Mouse (Mus musculus) G1E (cell line): ENCODE measurements around the gene Neurl4. TPM values are rescaled to one million over a fixed set of nuclear protein-coding genes. Genes with fewer than 3 reads are reported as not detected.

Experiments used
- ATAC-seq: 2 replicates; pipeline ENCODE4 v1.8.0; 2016; ENCODE audit warnings: mild to moderate bottlenecking; ENCODE audit not compliant: insufficient number of reproducible peaks, poor library complexity, low FRiP score, severe bottlenecking; ENCODE audit errors: extremely low read depth
- DNase-seq: peaks from one replicate; pipeline ENCODE4 v3.0.0; 2012; ENCODE audit warnings: low spot score
- H3K27me3 ChIP-seq: 2 replicates; pipeline ENCODE4 v1.6.1; 2012; ENCODE audit warnings: mild to moderate bottlenecking, low read length, inconsistent platforms; ENCODE audit not compliant: insufficient read depth
- H3K36me3 ChIP-seq: replicated peaks from 2 replicates; pipeline ENCODE3; 2012; ENCODE audit warnings: mild to moderate bottlenecking, inconsistent platforms
- H3K4me1 ChIP-seq: 2 replicates; pipeline ENCODE4 v1.6.1; 2012; ENCODE audit warnings: low read depth, low read length, inconsistent platforms, mixed read lengths; ENCODE audit not compliant: insufficient read depth
- H3K4me3 ChIP-seq: 2 replicates; pipeline ENCODE4 v1.5.1; 2012; ENCODE audit warnings: low read depth, mild to moderate bottlenecking, inconsistent platforms, low read length, moderate library complexity, mixed read lengths
- H3K9me3 ChIP-seq: replicated peaks from 2 replicates; pipeline ENCODE4 v1.6.1; 2012; ENCODE audit warnings: inconsistent platforms
- CTCF ChIP-seq: IDR thresholded peaks from 2 replicates; pipeline ENCODE4 v1.5.1; 2012; ENCODE audit warnings: low read depth, low read length, inconsistent platforms, mixed read lengths
- GATA1 ChIP-seq: IDR thresholded peaks from 2 replicates; pipeline ENCODE4 v1.6.1; 2012; ENCODE audit warnings: borderline replicate concordance, low read length, inconsistent platforms, mixed read lengths
- GATA2 ChIP-seq: IDR thresholded peaks from 2 replicates; pipeline ENCODE4 v1.6.1; 2012; ENCODE audit warnings: low read depth, low read length, inconsistent platforms, borderline replicate concordance
- POLR2AphosphoS5 ChIP-seq: IDR thresholded peaks from 2 replicates; pipeline ENCODE4 v1.6.1; 2012; ENCODE audit warnings: low read depth, low read length, inconsistent platforms; ENCODE audit not compliant: insufficient replicate concordance
- TAL1 ChIP-seq: conservative IDR thresholded peaks from 2 replicates; pipeline ENCODE4 v1.6.1; 2012; ENCODE audit warnings: low read depth, low read length, inconsistent platforms, mixed read lengths
- polyA plus RNA-seq: library from polyadenylated mRNA; stranded (reverse); fragments of >175 nt; gene quantifications from 2 replicates; pipeline ENCODE4 v1.2.3, GENCODE M21; 2012
- total RNA-seq, 2 experiments: library from RNA; stranded (forward) in 1 of 2; stranded (reverse) in 1 of 2; fragments of 200-1000 nt in 1 of 2; fragments of >200 nt in 1 of 2; fragmentation: Nextera tagmentation in 1 of 2; gene quantifications; 2 replicates each; pipeline ENCODE4 v1.2.3; 2014 to 2017

Neurl4 gene
- total and polyA plus RNA-seq, 3 experiments, result 25.7 to 87.0 (median 27.2) TPM

- peaks cover 47% of the 10 kb centered on the region for H3K27me3 ChIP-seq
- peaks cover 7% of the 10 kb centered on the region for H3K9me3 ChIP-seq
- TF ChIP-seq TAL1 (no peak), GATA1 (no peak), POLR2AphosphoS5 (no peak), GATA2 (no peak), CTCF (peak; percentile 25; the same call in 1 of the 2 replicates)
- H3K36me3 ChIP-seq, result no peaks in the 10 kb centered on the region
- ATAC-seq, result no peak
- no peak overlapping the region for H3K4me3 ChIP-seq
- no peak for DNase-seq
- peaks cover 14% of the 10 kb centered on the region for H3K4me1 ChIP-seq
Observed at GRCm38 (mm10) chr11:69960616-69961015, 59.7 kb downstream of the Neurl4 start.

DNA sequence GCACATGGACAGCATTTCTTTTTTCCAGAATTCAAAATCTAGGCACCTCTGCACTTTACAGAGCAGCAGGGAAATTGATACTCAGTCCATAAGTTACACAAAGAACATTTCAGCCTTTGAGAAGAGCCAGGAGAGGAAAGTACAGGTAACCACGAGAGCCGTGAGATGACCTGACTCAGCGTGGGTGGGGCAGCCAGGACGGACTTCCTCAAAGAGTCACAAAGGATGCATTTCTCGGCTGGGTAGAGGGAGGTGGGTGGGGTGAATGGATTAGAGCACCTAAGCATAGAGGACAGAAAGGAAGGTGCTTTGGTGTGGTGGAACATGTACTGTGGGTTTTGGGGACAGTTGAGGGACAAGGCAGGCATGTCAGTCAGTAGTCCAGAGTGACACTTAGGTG lies 61.0 kb downstream of the Neurl4 start:
- DNase-seq (no peak), ATAC-seq (no peak)
- peaks cover 17% of the 10 kb centered on the region for H3K4me1 ChIP-seq
- peaks cover 45% of the 10 kb centered on the region for H3K27me3 ChIP-seq
- H3K9me3 ChIP-seq, result peaks cover 18% of the 10 kb centered on the region
- no peak for TF ChIP-seq CTCF
- H3K4me3 ChIP-seq, result no peak overlapping the region
- no peaks in the 10 kb centered on the region for H3K36me3 ChIP-seq

Other genes with a start within 250 kb of the Neurl4 start
Only the 20 nearest of the 40 such genes appear.
- not detected in 2 replicates for gene Gm39566, start 85.8 kb upstream of the Neurl4 start, total RNA-seq (2014; fragmentation: Nextera tagmentation)
- 0.05 and 0.06 TPM in 2 replicates for gene Gm39566, start 85.8 kb upstream of the Neurl4 start, total RNA-seq (2017)
- not detected in 2 replicates for gene Gm39566, start 85.8 kb upstream of the Neurl4 start, polyA plus RNA-seq
- gene Spem2, start 82.6 kb upstream of the Neurl4 start, total RNA-seq (2014; fragmentation: Nextera tagmentation), result not detected in 2 replicates
- not detected in 2 replicates for gene Spem2, start 82.6 kb upstream of the Neurl4 start, total RNA-seq (2017)
- gene Spem2, start 82.6 kb upstream of the Neurl4 start, polyA plus RNA-seq, result not detected in 2 replicates
- not detected in 2 replicates for gene Spem1, start 78.9 kb upstream of the Neurl4 start, total RNA-seq (2014; fragmentation: Nextera tagmentation)
- 0.11 TPM in 1 of 2 replicates, not detected in the other for gene Spem1, start 78.9 kb upstream of the Neurl4 start, total RNA-seq (2017)
- gene Spem1, start 78.9 kb upstream of the Neurl4 start, polyA plus RNA-seq, result not detected in 2 replicates
- 3.0 and 6.8 TPM in 2 replicates for gene Nlgn2, start 63.3 kb upstream of the Neurl4 start, total RNA-seq (2014; fragmentation: Nextera tagmentation)
- 0.93 and 1.5 TPM in 2 replicates for gene Nlgn2, start 63.3 kb upstream of the Neurl4 start, total RNA-seq (2017)
- gene Nlgn2, start 63.3 kb upstream of the Neurl4 start, polyA plus RNA-seq, result 3.1 and 3.5 TPM in 2 replicates
- 116 and 202 TPM in 2 replicates for gene Tmem256, start 62.6 kb upstream of the Neurl4 start, total RNA-seq (2014; fragmentation: Nextera tagmentation)
- 409 and 434 TPM in 2 replicates for gene Tmem256, start 62.6 kb upstream of the Neurl4 start, total RNA-seq (2017)
- 513 and 777 TPM in 2 replicates for gene Tmem256, start 62.6 kb upstream of the Neurl4 start, polyA plus RNA-seq
- 26.2 and 32.3 TPM in 2 replicates for gene Plscr3, start 54.7 kb upstream of the Neurl4 start, total RNA-seq (2014; fragmentation: Nextera tagmentation)
- gene Plscr3, start 54.7 kb upstream of the Neurl4 start, total RNA-seq (2017), result 9.3 and 12.1 TPM in 2 replicates
- gene Plscr3, start 54.7 kb upstream of the Neurl4 start, polyA plus RNA-seq, result 54.2 and 61.1 TPM in 2 replicates
- gene Tnk1, start 42.3 kb upstream of the Neurl4 start, total RNA-seq (2014; fragmentation: Nextera tagmentation), result 4.3 and 9.0 TPM in 2 replicates
- 0.82 and 1.5 TPM in 2 replicates for gene Tnk1, start 42.3 kb upstream of the Neurl4 start, total RNA-seq (2017)
- 0.47 and 0.95 TPM in 2 replicates for gene Tnk1, start 42.3 kb upstream of the Neurl4 start, polyA plus RNA-seq
- gene Tmem95, start 23.1 kb upstream of the Neurl4 start, total RNA-seq (2014; fragmentation: Nextera tagmentation), result not detected in 2 replicates
- not detected in 2 replicates for gene Tmem95, start 23.1 kb upstream of the Neurl4 start, total RNA-seq (2017)
- gene Tmem95, start 23.1 kb upstream of the Neurl4 start, polyA plus RNA-seq, result not detected in 2 replicates
- gene Kctd11, start 19.7 kb upstream of the Neurl4 start, total RNA-seq (2014; fragmentation: Nextera tagmentation), result 0.90 TPM in 1 of 2 replicates, not detected in the other
- gene Kctd11, start 19.7 kb upstream of the Neurl4 start, total RNA-seq (2017), result 0.52 and 0.55 TPM in 2 replicates
- gene Kctd11, start 19.7 kb upstream of the Neurl4 start, polyA plus RNA-seq, result 0.34 and 0.39 TPM in 2 replicates
- gene Acap1, start 5.5 kb upstream of the Neurl4 start, total RNA-seq (2014; fragmentation: Nextera tagmentation), result 94.6 and 98.7 TPM in 2 replicates
- gene Acap1, start 5.5 kb upstream of the Neurl4 start, total RNA-seq (2017), result 103 and 118 TPM in 2 replicates
- 184 and 216 TPM in 2 replicates for gene Acap1, start 5.5 kb upstream of the Neurl4 start, polyA plus RNA-seq
- 6.6 and 7.2 TPM in 2 replicates for gene 2810408A11Rik, start 85 bp upstream of the Neurl4 start, total RNA-seq (2014; fragmentation: Nextera tagmentation)
- 1.7 and 4.4 TPM in 2 replicates for gene 2810408A11Rik, start 85 bp upstream of the Neurl4 start, total RNA-seq (2017)
- 0.62 and 1.2 TPM in 2 replicates for gene 2810408A11Rik, start 85 bp upstream of the Neurl4 start, polyA plus RNA-seq
- 305 and 344 TPM in 2 replicates for gene Gps2, start 12.8 kb downstream of the Neurl4 start, total RNA-seq (2014; fragmentation: Nextera tagmentation)
- gene Gps2, start 12.8 kb downstream of the Neurl4 start, total RNA-seq (2017), result 44.9 and 45.8 TPM in 2 replicates
- 203 and 216 TPM in 2 replicates for gene Gps2, start 12.8 kb downstream of the Neurl4 start, polyA plus RNA-seq
- 1,285 and 1,536 TPM in 2 replicates for gene Eif5a, start 20.9 kb downstream of the Neurl4 start, total RNA-seq (2014; fragmentation: Nextera tagmentation)
- 763 and 764 TPM in 2 replicates for gene Eif5a, start 20.9 kb downstream of the Neurl4 start, total RNA-seq (2017)
- 2,879 and 2,909 TPM in 2 replicates for gene Eif5a, start 20.9 kb downstream of the Neurl4 start, polyA plus RNA-seq
- gene Ybx2, start 34.7 kb downstream of the Neurl4 start, total RNA-seq (2014; fragmentation: Nextera tagmentation), result 1.4 and 1.6 TPM in 2 replicates
- 0.23 TPM in 1 of 2 replicates, not detected in the other for gene Ybx2, start 34.7 kb downstream of the Neurl4 start, total RNA-seq (2017)
- 0.04 TPM in 1 of 2 replicates, not detected in the other for gene Ybx2, start 34.7 kb downstream of the Neurl4 start, polyA plus RNA-seq
- 0.39 and 10.6 TPM in 2 replicates for gene Slc2a4, start 47.1 kb downstream of the Neurl4 start, total RNA-seq (2014; fragmentation: Nextera tagmentation)
- 0.06 and 0.16 TPM in 2 replicates for gene Slc2a4, start 47.1 kb downstream of the Neurl4 start, total RNA-seq (2017)
- gene Slc2a4, start 47.1 kb downstream of the Neurl4 start, polyA plus RNA-seq, result 0.16 TPM in 1 of 2 replicates, not detected in the other
- gene Cldn7, start 63.7 kb downstream of the Neurl4 start, total RNA-seq (2014; fragmentation: Nextera tagmentation), result not detected in 2 replicates
- gene Cldn7, start 63.7 kb downstream of the Neurl4 start, total RNA-seq (2017), result not detected in 2 replicates
- gene Cldn7, start 63.7 kb downstream of the Neurl4 start, polyA plus RNA-seq, result not detected in 2 replicates
- gene Ctdnep1, start 80.1 kb downstream of the Neurl4 start, total RNA-seq (2014; fragmentation: Nextera tagmentation), result 164 and 177 TPM in 2 replicates
- 36.2 and 37.4 TPM in 2 replicates for gene Ctdnep1, start 80.1 kb downstream of the Neurl4 start, total RNA-seq (2017)
- 227 and 274 TPM in 2 replicates for gene Ctdnep1, start 80.1 kb downstream of the Neurl4 start, polyA plus RNA-seq
- 54.5 and 72.7 TPM in 2 replicates for gene Elp5, start 81.4 kb downstream of the Neurl4 start, total RNA-seq (2014; fragmentation: Nextera tagmentation)
- 69.9 and 84.5 TPM in 2 replicates for gene Elp5, start 81.4 kb downstream of the Neurl4 start, total RNA-seq (2017)
- gene Elp5, start 81.4 kb downstream of the Neurl4 start, polyA plus RNA-seq, result 10.3 and 10.4 TPM in 2 replicates
- 762 and 788 TPM in 2 replicates for gene Gabarap, start 90.1 kb downstream of the Neurl4 start, total RNA-seq (2014; fragmentation: Nextera tagmentation)
- gene Gabarap, start 90.1 kb downstream of the Neurl4 start, total RNA-seq (2017), result 569 and 637 TPM in 2 replicates
- 265 and 345 TPM in 2 replicates for gene Gabarap, start 90.1 kb downstream of the Neurl4 start, polyA plus RNA-seq
- 47.0 and 56.4 TPM in 2 replicates for gene Phf23, start 94.7 kb downstream of the Neurl4 start, total RNA-seq (2014; fragmentation: Nextera tagmentation)
- 84.0 and 84.4 TPM in 2 replicates for gene Phf23, start 94.7 kb downstream of the Neurl4 start, total RNA-seq (2017)
- gene Phf23, start 94.7 kb downstream of the Neurl4 start, polyA plus RNA-seq, result 92.1 and 95.5 TPM in 2 replicates